Mouse (Mus musculus) spleen, postnatal 10 days (tissue): ENCODE measurements around the gene Scn8a.

Experiments used
- DNase-seq, 2 experiments: peaks; one replicate each; pipeline ENCODE4 v3.0.0; 2021 to 2022; ENCODE audit warnings: low spot score in 2 of 2

Scn8a gene

GRCm38 (mm10) chr15:101039651-101040050, 170.0 kb downstream of the Scn8a start:
- DNase-seq: peak in 1 of 2 experiments; percentile 22

- no peak for DNase-seq
These were observed 172.3 kb downstream of the Scn8a start for GRCm38 (mm10) chr15:101041966-101042365.

GRCm38 (mm10) chr15:101042613-101043012, 173.0 kb downstream of the Scn8a start:
- DNase-seq: peak; percentile 17 to 62

GRCm38 (mm10) chr15:101044531-101044930, 174.9 kb downstream of the Scn8a start:
- DNase-seq: no peak

GRCm38 (mm10) chr15:101046039-101046526, 176.4 kb downstream of the Scn8a start:
- no peak for DNase-seq

- no peak for DNase-seq
These were observed 177.0 kb downstream of the Scn8a start for GRCm38 (mm10) chr15:101046527-101047193.

GRCm38 (mm10) chr15:101047194-101047555, 177.5 kb downstream of the Scn8a start, which contains the start of gene Gm47841:
TSS of gene Gm47841 (minus strand) at chr15:101047397.
- no peak for DNase-seq

- no peak for DNase-seq
These were observed 178.8 kb downstream of the Scn8a start for GRCm38 (mm10) chr15:101048338-101048896.

- no peak for DNase-seq
These were observed 182.2 kb downstream of the Scn8a start for GRCm38 (mm10) chr15:101051869-101052268.

- no peak for DNase-seq
These were observed 183.2 kb downstream of the Scn8a start for GRCm38 (mm10) chr15:101052560-101053501.

- DNase-seq: no peak
These were observed 184.3 kb downstream of the Scn8a start for GRCm38 (mm10) chr15:101053832-101054459.

GRCm38 (mm10) chr15:101054541-101054940, 184.9 kb downstream of the Scn8a start:
- no peak for DNase-seq

- peak in 1 of 2 experiments; percentile 46 for DNase-seq
These were observed 186.6 kb downstream of the Scn8a start for GRCm38 (mm10) chr15:101056225-101056624.

GRCm38 (mm10) chr15:101059570-101060279, 190.1 kb downstream of the Scn8a start:
- DNase-seq: no peak

GRCm38 (mm10) chr15:101060280-101060852, 190.7 kb downstream of the Scn8a start:
- DNase-seq: no peak

- DNase-seq: no peak
These were observed 195.4 kb downstream of the Scn8a start for GRCm38 (mm10) chr15:101065069-101065468.

GRCm38 (mm10) chr15:101066364-101066847, 196.7 kb downstream of the Scn8a start:
- no peak for DNase-seq

GRCm38 (mm10) chr15:101066920-101067696, 197.4 kb downstream of the Scn8a start:
- DNase-seq: no peak

GRCm38 (mm10) chr15:101068029-101068428, 198.4 kb downstream of the Scn8a start:
- no peak for DNase-seq

- DNase-seq: no peak
These were observed 199.0 kb downstream of the Scn8a start for GRCm38 (mm10) chr15:101068671-101069070.
